Mouse (Mus musculus) ZHBTc4 (cell line): ENCODE measurements around the gene Tmem38b.
A peak's percentile ranks its signal among the peaks of the same experiment; 100 is the strongest.
"Not testable (repeated sequence)": the region's sequence is repeated elsewhere in the genome, so short reads cannot be mapped to it uniquely, and the experiment has no call there.

Experiments
- DNase-seq: peaks from one replicate; pipeline ENCODE4 v3.0.0-alpha.2; 2011; ENCODE audit warnings: low read depth, low spot score

Gene Tmem38b

DNA sequence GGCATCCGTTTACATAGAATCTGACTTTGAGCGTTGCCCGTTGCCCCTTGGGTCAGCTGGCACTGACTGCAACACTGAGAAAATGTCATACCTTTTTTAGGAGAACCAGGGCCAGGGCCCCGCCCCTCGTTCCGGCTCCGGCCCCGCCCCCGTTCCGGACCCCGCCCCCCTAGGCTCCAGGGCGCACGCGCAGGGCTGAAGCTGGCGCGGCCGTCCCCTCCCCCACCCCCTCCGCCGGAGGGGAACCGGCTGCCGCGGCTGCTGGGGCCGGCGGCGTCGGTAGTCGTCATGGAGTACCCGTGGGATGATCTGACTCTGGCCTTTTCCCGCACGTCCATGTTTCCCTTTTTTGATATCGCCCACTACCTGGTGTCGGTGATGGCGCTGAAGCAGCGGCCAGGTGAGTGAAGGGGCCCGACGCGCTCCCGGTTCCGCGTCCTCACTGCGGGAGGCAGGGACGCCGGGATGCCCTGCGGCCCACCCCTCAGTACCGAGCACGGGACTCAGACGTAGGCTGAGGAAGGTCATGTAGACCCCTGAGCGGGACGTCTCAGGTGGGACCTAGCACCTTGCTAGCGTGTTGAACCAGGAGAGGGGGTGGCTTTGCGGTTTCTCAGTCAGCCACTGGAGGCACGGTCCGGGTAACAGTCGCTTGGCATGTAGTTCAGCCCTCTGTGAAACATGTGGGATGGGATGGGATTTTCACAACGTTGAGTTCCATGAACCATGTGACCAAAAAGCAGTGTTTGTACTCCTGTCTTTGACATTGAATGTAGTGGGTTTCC lies at the start of gene Tmem38b:
Gene Tmem38b (plus strand): TSS at position 225 of the 785 bp plus-strand sequence.
- DNase-seq, result peak; percentile 86

DNA sequence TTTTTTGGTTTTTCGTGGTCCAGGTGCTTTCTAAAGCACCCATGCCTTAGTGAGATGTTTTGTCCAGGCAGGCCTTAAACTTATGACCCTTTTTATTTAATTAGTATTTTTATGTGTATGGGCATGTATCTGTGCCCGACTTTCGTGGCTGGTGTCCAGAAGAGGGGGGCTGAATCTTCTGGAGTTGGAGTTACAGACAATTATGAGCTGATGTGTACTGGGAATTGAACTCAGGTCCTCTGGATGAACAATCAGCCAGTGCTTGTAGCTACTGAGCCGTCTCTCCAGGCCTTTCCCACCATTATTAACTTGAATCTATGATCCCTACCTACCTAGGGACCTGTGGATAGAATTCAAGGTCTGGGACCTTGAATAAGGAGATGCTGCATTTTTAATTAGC lies 44.4 kb upstream of the Tmem38b start:
- no peak for DNase-seq

DNA sequence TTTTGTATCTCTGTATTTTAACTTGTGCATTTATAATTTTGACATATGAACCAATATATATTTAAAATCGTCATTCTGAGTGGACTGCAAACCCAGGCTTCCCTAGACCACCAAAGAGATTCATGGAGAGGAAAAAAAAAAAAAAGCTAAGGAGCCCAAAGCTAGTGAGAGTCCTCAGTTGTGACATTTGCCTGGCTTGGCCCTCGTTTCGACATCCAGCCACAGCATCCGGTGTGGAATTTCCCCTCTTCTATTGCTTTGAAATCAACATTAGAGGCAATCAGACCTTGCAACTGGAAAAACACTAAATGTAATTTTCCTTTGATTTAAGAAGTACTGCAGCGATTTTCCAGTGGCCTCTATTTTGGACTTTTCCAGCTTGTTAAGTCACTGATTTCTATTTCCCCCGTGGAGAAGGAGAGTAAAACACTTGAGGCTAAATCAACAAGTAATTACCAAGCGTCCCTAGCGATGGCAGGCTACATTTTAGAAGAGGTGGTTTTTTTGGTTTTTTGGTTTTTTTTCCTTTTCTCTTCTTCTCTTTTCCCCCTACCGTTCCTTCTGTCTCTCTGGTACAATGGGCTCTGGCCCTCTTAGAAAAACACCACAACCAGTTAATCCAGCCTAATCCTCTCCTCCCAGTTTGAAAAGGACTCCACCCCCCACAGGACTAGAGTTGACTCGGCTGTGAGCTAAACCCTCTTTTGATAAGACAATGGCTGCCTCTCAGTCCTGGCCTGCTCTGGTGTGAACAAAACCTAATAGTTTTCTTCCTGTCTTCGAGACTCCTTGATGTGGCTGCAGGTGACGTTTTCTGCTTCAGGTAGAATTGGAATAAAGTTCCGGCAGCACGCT lies 43.4 kb upstream of the Tmem38b start:
- DNase-seq, result peak; percentile 18

DNA sequence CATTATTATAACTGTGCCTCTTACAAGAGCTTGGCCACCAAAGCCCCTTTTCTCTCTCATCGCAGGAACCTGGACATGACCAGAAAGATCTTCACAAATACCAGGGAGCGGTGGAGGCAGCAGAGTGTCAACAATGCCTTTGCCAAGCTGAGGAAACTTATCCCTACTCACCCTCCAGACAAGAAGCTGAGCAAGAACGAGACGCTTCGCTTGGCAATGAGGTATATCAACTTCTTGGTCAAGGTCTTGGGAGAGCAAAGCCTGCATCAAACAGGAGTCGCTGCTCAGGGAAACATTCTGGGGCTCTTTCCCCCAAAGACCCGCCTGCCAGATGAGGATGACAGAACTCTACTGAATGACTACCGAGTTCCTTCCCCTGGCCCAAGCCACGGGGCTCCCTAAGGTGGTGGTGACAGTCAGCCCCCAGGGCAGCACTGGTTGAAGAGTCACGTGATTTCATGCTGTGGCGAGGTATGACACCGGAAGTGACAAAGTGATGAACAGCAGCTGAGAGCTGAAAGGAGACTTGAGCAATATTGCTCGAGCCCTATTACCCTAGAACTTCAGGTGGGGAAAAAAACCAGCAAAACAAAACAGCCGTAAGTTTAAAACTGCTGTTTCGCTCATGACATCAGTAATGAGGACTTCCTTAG lies 40.0 kb upstream of the Tmem38b start:
- DNase-seq, result no peak

DNA sequence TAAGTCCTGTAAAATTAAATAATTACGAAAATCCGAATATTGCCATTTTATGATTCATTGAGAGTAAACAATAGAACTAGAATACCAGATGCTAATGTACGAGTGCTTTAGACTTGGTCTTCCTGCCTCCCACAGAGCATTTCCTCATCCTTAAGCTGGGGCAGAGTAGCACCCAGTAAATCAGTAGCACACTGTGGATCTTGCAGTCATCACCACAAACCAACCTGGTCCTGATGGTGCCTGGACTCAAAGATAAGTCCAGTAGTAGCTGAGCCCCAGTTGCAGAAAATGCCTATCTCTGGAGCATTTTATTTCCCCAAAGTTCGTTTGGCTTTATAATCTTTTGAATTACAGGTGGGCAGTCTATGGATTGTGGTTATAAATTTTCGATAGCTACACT lies 39.0 kb upstream of the Tmem38b start:
- DNase-seq, result no peak

DNA sequence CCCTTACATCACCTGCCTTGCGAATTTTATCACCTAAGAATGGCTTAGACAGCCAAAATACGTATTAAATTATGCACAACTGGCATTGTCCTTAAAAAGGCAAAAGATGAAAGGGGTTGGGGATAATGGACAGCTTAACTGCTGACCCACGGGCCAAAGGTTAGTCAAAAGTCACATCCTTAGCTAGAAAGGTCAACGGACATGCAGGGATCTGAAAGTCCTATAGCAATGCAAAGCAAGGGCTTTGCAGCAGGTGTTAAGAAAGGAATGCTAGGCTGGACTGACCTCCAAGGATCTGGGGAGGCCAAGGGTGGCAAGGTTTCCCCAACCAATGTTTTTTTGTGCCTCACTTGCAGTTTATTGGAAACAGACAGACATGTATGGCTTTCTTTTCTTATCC lies 36.5 kb upstream of the Tmem38b start:
- peak; percentile 57 for DNase-seq

DNA sequence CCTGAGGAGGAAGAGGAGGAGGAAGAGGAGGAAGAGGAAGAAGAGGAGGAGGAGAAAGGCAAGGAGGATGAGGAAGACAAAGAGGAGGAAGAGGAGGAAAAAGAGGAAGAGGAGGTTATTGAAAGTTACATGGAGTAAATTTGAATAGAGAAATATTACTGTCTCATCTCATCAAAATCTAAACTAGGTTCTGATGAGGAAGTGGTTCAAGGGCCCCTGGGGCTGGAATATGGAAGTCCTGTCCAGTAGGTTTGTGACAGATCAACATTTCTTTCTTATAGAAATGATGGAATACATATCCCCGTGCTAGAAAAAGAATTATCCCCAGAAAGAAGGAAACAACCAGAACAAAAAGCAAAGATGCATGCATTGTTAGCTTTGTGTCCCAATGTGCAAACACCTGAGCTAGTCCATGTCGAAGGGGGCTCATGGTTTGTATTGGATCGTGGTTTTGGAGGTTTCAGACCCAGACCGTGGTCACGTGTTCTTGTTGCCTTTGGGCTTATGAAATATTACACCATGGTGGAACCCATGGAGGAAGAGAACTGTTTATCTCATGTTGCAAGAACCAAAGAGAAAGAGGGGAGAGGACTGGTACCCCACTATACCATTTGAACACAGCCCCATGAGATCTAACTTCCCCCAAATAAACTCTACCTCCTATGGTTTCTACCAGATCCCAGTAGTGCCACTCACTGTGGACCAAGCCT lies 31.4 kb upstream of the Tmem38b start:
- DNase-seq, result no peak

DNA sequence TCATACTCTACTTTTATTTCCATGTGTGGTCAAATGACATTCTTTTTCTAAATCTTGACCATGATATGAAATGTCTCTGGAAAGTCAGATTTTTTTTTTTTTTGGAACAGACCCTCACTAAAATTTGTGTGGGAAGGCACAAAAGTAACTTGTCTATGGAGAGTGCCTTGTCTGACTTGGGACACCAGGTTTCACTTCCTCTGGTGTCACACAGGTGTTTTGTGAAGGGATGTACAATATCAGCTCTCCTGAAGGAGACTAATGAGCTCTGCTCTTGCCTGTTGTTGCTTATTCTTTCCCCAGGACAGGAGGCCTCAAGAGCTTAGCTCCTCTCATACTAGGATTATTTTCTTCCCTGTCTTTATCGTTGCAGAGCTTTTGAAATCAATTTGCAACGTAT lies 30.8 kb upstream of the Tmem38b start:
- no peak for DNase-seq

DNA sequence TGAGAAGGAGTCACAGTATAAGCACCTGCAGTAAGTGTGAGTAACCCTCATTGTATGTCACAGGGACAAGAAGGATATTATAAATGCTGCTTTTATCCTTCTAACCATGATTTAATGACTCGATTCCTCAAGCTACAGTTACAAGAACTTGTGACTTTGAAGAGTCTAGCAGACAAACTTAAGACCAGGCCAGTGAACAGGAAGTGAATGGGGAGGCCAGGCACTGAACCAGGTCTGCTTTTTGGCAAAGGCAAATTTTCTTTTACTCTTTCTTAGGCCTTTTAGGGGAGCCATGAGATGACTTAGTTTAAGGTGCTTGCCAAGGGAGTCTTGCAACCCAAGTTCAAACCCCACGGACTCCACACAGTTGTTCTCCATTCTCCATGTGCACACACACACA lies 30.1 kb upstream of the Tmem38b start:
- no peak for DNase-seq

DNA sequence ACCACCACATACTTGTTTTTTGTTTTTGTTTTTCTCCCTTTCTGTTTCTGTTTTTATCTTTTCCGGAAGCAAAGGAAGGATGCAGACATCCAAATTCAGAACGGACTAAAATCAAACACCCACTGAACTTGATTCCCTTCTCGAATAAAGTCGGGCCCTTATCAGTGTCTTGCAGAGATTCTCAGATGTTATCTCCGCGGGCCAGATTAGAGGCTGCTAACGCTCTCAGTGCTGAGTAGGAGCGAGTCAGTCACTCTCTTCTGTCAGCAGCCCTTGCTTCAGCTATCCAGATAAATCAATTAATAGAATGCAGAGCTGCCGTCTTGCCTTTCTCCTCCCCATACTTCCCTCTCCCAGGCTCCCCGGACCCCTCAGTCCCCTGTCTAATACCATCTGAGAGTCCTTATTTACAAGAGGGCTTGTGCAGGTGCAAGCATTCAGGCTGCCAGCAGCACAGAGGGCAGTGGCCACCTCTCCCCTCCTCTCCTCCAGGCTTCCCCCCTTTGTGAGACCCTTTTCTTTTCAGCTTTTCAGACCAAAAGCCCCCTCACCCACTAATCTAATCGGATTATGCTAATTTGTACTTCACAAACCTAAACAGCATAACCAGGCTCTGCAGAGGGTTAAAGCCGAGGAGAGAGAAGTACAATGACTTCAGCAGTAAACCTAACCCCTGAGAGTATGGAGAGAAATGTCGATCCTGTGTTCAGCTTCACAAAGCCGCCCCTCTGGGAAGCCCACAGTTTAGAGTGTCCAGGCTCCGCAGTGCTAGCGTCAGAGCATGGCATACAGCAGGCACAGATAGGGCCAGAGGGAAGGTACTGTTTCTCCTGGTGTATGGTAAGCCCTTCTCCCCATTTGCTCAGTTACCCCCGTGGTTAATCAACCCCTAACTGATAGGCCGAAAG lies 28.7 kb upstream of the Tmem38b start:
- DNase-seq, result no peak

DNA sequence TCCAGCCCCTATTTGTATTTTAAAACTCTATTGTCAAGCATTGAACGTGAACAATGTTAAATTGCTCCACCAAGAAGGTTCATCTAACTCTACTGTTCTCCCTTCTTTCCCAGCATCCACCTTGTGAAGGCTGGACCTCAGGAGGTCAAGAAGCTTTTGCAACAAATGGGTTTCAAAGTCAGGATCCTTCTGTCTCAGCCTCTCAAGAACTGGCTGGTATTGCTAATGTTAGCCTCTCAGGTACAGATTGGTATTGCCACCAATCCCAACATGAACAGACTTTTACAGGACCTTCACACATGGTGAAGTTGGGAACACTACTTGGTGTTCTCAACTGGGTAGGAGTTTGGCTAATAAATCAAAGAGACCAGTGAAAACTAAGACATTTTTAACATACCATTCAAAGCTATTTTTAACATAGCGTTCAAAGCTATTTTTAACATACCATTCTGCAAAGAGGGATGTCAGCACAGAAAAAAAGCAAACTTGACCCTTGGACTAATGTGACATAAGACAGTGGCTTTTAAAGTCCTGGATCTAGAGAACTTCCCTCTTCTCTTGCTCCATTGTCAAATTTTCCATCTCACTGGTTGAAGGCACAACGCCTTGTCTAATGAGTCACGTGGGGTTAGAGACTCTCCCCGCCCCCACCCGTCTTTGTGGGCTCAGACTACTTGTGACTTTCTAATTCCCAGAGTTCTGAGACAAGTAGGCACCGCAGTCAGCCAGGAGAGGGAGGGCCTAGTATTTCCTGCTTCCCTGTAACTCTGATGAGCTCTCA lies 26.8 kb upstream of the Tmem38b start:
- peak; percentile 56 for DNase-seq

DNA sequence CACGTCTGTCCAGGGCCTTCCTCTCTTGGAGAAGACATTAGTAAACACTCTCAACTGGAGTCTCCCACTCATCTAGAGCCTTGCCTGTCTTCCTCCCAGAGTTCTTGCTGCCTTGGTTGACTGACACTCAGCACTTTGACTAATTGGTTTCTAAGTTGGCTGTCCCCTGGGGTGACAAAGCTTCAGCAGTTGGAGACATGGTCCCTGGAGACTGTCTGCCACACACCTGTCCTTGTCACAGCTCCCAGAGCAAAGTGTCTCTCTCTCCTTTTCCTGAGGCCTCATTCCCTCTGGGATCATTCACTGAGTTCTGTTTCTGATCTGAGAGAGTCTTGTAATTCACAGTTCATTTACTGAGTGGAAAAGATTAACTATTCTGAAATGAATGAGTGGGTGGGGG lies 26.1 kb upstream of the Tmem38b start:
- DNase-seq, result no peak

DNA sequence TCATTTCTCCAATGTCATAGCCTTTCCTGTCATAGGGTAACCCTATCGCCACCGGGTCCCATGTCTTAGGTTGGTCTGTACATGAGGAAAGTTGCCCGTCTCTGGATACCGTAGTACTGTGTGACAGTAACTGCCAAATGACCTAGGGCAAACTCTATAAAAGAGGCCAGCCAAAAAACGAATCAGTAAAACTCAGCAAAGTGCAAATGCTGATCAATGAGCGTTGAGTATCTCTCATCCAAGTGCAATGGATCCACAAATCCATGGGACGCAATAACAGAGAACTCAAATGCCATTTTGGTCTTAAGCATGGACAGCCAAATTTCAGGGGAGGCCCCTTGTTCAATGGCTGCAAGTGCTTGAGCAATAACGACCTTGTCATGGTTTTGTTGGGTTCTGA lies 22.2 kb upstream of the Tmem38b start:
- not testable (repeated sequence) for DNase-seq

DNA sequence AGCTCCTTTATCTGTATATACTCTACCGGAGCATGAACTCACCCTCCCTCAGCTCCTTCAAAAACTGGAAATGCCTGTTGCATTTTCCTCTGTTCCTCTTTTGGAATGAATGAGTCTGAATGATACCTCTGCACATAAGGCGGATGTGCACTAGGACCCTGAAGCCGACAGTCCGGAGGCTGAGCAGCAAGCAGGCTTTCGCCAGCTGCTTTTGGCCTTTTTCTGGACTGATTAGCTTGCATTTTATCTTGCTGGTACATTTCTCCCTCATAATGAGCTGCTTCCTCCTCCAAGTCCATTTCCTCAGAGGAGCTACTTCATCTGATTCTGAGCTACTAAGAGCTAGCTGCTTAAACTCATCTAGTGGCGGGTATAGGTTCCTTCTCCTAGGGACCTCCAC lies 19.4 kb upstream of the Tmem38b start:
- DNase-seq, result not testable (repeated sequence)

DNA sequence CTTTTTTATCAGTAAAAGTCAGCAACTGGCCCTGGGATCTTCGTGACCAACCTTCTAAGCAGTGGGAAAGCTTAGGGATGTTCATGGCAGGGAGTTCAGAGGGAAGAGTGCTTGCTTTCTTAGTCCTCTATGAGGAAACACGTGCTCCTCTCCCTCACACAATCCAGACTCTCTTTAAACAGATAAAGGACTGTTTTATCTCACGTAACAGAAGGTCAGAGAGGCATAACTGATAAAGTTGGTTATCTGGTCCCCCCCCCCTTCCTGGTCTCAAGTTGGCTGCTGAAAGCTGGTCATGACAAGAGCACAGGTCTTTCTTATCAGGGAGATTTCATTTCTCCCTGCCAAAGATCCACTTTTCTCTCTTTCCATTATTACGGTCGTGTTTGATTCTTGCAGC lies 7.5 kb upstream of the Tmem38b start:
- DNase-seq, result no peak

DNA sequence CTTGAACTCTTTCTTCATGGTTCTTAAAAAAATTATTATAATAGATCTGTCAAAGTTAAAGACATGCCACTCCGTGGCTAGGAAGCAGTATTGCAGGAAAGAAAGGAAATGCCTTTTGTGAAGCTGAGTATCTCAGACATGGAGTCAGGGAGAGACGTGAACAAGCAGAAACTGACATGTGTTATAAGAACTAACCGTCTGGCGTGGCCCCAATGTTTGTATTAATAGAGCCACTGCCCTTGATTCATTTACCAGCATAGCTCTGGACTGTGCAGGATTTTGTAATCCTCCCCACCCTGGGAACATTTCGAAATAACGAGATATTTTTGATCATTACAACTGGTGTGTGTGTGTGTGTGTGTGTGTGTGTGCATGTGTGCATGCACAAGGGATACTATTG lies 2.1 kb upstream of the Tmem38b start:
- no peak for DNase-seq

DNA sequence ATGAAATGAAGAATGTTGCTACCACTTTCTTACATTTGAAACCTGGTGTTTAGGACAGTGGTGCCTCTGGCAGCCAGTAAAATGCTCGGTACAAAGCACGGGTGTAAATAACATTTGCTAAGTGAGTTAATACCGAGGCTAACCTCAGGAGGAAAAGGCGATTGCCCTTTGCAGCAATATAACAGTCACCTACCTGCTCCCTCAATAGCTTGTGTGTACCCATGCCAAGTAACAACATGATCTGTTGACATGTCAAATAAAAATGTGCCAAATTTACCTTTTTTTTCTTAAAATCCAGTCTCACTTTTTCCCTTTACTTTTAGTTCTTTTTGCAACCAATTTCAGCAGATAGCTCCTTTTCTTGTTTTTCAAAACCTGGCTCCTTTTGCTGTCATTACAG lies 1.0 kb upstream of the Tmem38b start:
- DNase-seq, result no peak

DNA sequence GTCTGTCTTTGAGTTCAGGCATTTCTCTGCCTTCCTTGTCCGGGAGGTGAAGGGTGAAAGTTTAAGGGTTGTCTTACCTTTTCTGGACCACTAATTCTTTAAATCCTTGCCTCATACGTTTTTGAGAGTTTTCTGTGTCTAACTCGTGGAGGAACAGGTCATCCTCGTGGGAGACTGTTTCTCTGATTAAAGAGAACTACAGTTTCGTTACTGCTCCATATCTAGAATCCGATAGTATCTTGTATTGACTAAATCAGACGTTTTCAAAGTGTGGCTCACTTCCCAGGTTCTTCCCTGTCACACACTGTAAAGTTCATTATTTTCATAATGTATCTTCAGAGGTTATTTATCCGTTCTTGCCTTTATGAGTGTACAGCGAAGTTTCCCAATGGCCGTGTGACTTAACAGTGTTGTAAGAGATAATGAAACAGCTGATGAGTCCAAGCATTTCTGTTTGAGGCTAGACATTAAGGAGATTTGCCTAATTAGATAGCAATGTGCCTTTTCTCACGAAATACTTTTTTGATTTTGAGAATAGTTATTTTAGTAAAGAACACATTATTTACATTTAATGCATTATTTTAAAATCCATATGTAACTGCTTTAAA lies 900 bp downstream of the Tmem38b start:
- no peak for DNase-seq

DNA sequence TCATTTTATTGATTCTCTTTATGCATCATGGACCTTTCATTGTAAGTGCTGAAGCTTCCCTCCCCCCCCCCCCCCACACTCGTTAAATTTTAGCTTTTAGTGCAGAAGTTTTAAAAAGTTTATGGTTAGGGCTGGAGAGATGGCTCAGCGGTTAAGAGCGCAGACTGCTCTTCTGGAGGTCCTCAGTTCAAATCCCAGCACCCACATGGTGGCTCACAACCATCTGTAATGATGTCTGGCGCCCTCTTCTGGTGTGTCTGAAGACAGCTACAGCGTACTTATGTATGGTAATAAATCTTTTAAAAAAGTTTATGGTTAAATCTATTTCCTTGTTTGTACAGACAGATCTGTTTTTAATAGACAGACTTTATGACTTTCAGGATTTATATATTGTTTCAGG lies 2.0 kb downstream of the Tmem38b start:
- no peak for DNase-seq

DNA sequence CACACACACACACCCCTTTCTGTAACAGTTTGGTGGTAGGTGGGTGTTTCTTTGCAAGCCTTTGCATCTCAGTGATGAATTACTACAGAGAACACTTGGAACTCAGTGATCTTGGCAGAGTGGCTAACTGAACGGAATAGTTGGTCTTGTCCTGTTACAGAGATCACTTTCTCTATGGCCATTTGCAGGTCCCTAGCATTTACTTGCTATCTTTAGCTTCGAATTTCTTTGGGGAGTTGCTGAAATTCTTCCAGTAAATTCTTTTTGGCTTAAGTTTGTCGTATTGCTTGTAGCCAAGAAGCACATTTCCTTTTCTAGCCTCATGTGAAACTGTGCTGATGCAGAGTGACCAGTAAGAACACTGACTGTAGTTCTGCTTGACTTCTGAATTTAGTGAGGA lies 3.1 kb downstream of the Tmem38b start:
- DNase-seq, result no peak
